Mouse (Mus musculus) stomach, embryonic 14.5 days (tissue): ENCODE measurements around the gene Rabggta. TPM values are rescaled to one million over a fixed set of nuclear protein-coding genes. Genes with fewer than 3 reads are reported as not detected.
A peak's percentile ranks its signal among the peaks of the same experiment; 100 is the strongest.

Experiments
- ATAC-seq: fragments of 200-750 bp; cut with Nextera tagmentation; 2 replicates; pipeline ENCODE4 v1.8.0; 2017; ENCODE audit warnings: low read depth, moderate TSS enrichment; ENCODE audit not compliant: insufficient number of reproducible peaks, insufficient read depth, low FRiP score
- H3K27ac ChIP-seq: fragments of 300-500 bp; sonication (generic); 2 replicates; pipeline ENCODE4 v1.5.1; 2014; ENCODE audit warnings: mild to moderate bottlenecking, low read length, moderate library complexity, mixed read lengths
- H3K27me3 ChIP-seq: fragments of 300-500 bp; sonication (generic); 2 replicates; pipeline ENCODE4 v1.6.1; 2014; ENCODE audit warnings: low read length, control low read depth, mixed read lengths; ENCODE audit not compliant: control insufficient read depth, insufficient read depth
- H3K36me3 ChIP-seq: fragments of 300-500 bp; sonication (generic); 2 replicates; pipeline ENCODE4 v1.6.1; 2014; ENCODE audit warnings: mild to moderate bottlenecking, control low read depth, low read length, moderate library complexity, mixed read lengths; ENCODE audit not compliant: control insufficient read depth, insufficient read depth
- H3K4me1 ChIP-seq: fragments of 300-500 bp; sonication (generic); 2 replicates; pipeline ENCODE4 v1.6.1; 2014; ENCODE audit warnings: low read length, control low read depth, mixed read lengths; ENCODE audit not compliant: control insufficient read depth, insufficient read depth
- H3K4me2 ChIP-seq: fragments of 300-500 bp; sonication (generic); replicated peaks from 2 replicates; pipeline ENCODE4 v1.6.1; 2014; ENCODE audit warnings: low read depth, low read length, control low read depth
- H3K4me3 ChIP-seq: fragments of 300-500 bp; sonication (generic); 2 replicates; pipeline ENCODE4 v1.5.1; 2014; ENCODE audit warnings: low read depth, low read length, control low read depth
- H3K9ac ChIP-seq: fragments of 300-500 bp; sonication (generic); replicated peaks from 2 replicates; pipeline ENCODE4 v1.6.1; 2014; ENCODE audit warnings: low read depth, mild to moderate bottlenecking, control low read depth, low read length, moderate library complexity, mixed read lengths
- H3K9me3 ChIP-seq: fragments of 300-500 bp; sonication (generic); 2 replicates; pipeline ENCODE4 v1.6.1; 2016; ENCODE audit warnings: low read depth, low read length, control low read depth; ENCODE audit not compliant: control insufficient read depth
- WGBS: fragments of 180-500 bp; shearing (Covaris S2); extraction: QIAGEN DNeasy Blood & Tissue Kit; methylation state at CpG from one replicate; pipeline ENCODE4 v1.1.7; 2014; 5-methylcytosine and 5-hydroxymethylcytosine counted together
- polyA plus RNA-seq: library from polyadenylated mRNA; unstranded; fragments of >200 nt; fragmentation: Nextera tagmentation; extraction: Ambion mirVana; gene quantifications from 2 replicates; pipeline ENCODE4 v1.2.1, GENCODE M21; 2014

Gene Rabggta
- polyA plus RNA-seq, 1 experiment from 2014 or later = 30.0 TPM

- Histone ChIP-seq H3K4me1 (no peaks in the 10 kb centered on the region; the same call in 1 of the 2 replicates), H3K9ac (no peak overlapping the region), H3K27me3 (no peaks in the 10 kb centered on the region), H3K27ac (no peak overlapping the region), H3K4me2 (no peak overlapping the region), H3K4me3 (no peak overlapping the region), H3K36me3 (peaks cover 16% of the 10 kb centered on the region), H3K9me3 (no peaks in the 10 kb centered on the region)
- ATAC-seq = peak; percentile 73
- 27% methylated on average over 6 of the region's 6 CpGs for WGBS
Observed at GRCm38 (mm10) chr14:55714893-55715292, 7.2 kb downstream of the Rabggta start.

- peak within 1 kb of the TSS; percentile 41 for H3K4me2 ChIP-seq
- H3K27ac ChIP-seq = peak within 1 kb of the TSS; percentile 40; the same call in 1 of the 2 replicates
- peaks cover 16% of the 10 kb centered on the region for H3K36me3 ChIP-seq
- 26% methylated on average over 4 of the region's 4 CpGs for WGBS
- ATAC-seq = no peak
- H3K4me1 ChIP-seq = no peaks in the 10 kb centered on the region; the same call in 1 of the 2 replicates
- H3K4me3 ChIP-seq = peak within 1 kb of the TSS; percentile 18; the same call in 1 of the 2 replicates
- H3K27me3 ChIP-seq = no peaks in the 10 kb centered on the region
- H3K9ac ChIP-seq = 0 out of 2 replicates have a peak within 1 kb of the TSS, but pooled peaks have one; percentile 10
- no peaks in the 10 kb centered on the region for H3K9me3 ChIP-seq
Observed at GRCm38 (mm10) chr14:55713729-55714122, 8.3 kb downstream of the Rabggta start, which contains the start of gene Tgm1. Tgm1 (minus strand) TSS chr14:55713926.

GRCm38 (mm10) chr14:55713007-55713728, 8.9 kb downstream of the Rabggta start:
- Histone ChIP-seq H3K4me1 (no peaks in the 10 kb centered on the region; the same call in 1 of the 2 replicates), H3K4me3 (peak overlapping the region; percentile 18; the same call in 1 of the 2 replicates), H3K36me3 (peaks cover 10% of the 10 kb centered on the region), H3K27me3 (no peaks in the 10 kb centered on the region), H3K27ac (peak overlapping the region; percentile 40; the same call in 1 of the 2 replicates), H3K9ac (0 out of 2 replicates have a peak overlapping the region, but pooled peaks have one; percentile 10), H3K9me3 (no peaks in the 10 kb centered on the region), H3K4me2 (peak overlapping the region; percentile 41)
- WGBS = 15% methylated on average over 25 of the region's 25 CpGs
- 0 out of 2 replicates have a peak, but pooled peaks have one; percentile 17 for ATAC-seq

GRCm38 (mm10) chr14:55711786-55712185, 10.3 kb downstream of the Rabggta start:
- ATAC-seq = no peak
- H3K9ac ChIP-seq = no peak overlapping the region
- 0 out of 2 replicates have a peak, but pooled peaks cover 4% of the 10 kb centered on the region for H3K36me3 ChIP-seq
- no peaks in the 10 kb centered on the region for H3K27me3 ChIP-seq
- WGBS = 82% methylated on average over 7 of the region's 7 CpGs
- no peaks in the 10 kb centered on the region for H3K9me3 ChIP-seq
- H3K27ac ChIP-seq = peak overlapping the region; percentile 7; the same call in 1 of the 2 replicates
- H3K4me3 ChIP-seq = no peak overlapping the region
- no peaks in the 10 kb centered on the region; the same call in 1 of the 2 replicates for H3K4me1 ChIP-seq
- 0 out of 2 replicates have a peak overlapping the region, but pooled peaks have one; percentile 7 for H3K4me2 ChIP-seq

GRCm38 (mm10) chr14:55709509-55709908, 12.6 kb downstream of the Rabggta start:
- Histone ChIP-seq H3K27me3 (no peaks in the 10 kb centered on the region), H3K9ac (no peak overlapping the region), H3K4me3 (no peak overlapping the region), H3K27ac (no peak overlapping the region), H3K36me3 (no peaks in the 10 kb centered on the region), H3K9me3 (no peaks in the 10 kb centered on the region), H3K4me1 (no peaks in the 10 kb centered on the region; the same call in 1 of the 2 replicates), H3K4me2 (no peak overlapping the region)
- 74% methylated on average over 4 of the region's 4 CpGs for WGBS
- ATAC-seq = no peak

- ATAC-seq = no peak
Observed at GRCm38 (mm10) chr14:55707397-55707796, 14.7 kb downstream of the Rabggta start.

GRCm38 (mm10) chr14:55706051-55706600, 15.9 kb downstream of the Rabggta start:
- Histone ChIP-seq H3K36me3 (no peaks in the 10 kb centered on the region), H3K9ac (no peak overlapping the region), H3K4me3 (no peak overlapping the region), H3K4me2 (no peak overlapping the region), H3K27ac (no peak overlapping the region), H3K27me3 (no peaks in the 10 kb centered on the region), H3K4me1 (no peaks in the 10 kb centered on the region), H3K9me3 (no peaks in the 10 kb centered on the region)
- 86% methylated on average over 8 of the region's 8 CpGs for WGBS
- ATAC-seq = no peak

More at GRCm38 (mm10) chr14:55707397-55707796, 14.7 kb downstream of the Rabggta start:
- H3K36me3 ChIP-seq = no peaks in the 10 kb centered on the region
- no peaks in the 10 kb centered on the region for H3K27me3 ChIP-seq
- 67% methylated on average over 5 of the region's 5 CpGs for WGBS
- no peak overlapping the region for H3K27ac ChIP-seq
- H3K4me3 ChIP-seq = no peak overlapping the region
- no peaks in the 10 kb centered on the region for H3K9me3 ChIP-seq
- H3K9ac ChIP-seq = no peak overlapping the region
- H3K4me1 ChIP-seq = no peaks in the 10 kb centered on the region
- H3K4me2 ChIP-seq = no peak overlapping the region

GRCm38 (mm10) chr14:55702761-55703160, 19.3 kb downstream of the Rabggta start:
- no peak for ATAC-seq
- no peaks in the 10 kb centered on the region for H3K36me3 ChIP-seq
- no peaks in the 10 kb centered on the region for H3K4me1 ChIP-seq
- H3K4me2 ChIP-seq = no peak overlapping the region
- no peaks in the 10 kb centered on the region for H3K27me3 ChIP-seq
- no peaks in the 10 kb centered on the region for H3K9me3 ChIP-seq
- no peak overlapping the region for H3K4me3 ChIP-seq
- H3K27ac ChIP-seq = no peak overlapping the region
- 46% methylated on average over 6 of the region's 6 CpGs for WGBS
- H3K9ac ChIP-seq = no peak overlapping the region
